In genomic region chr7:74696286-74696685, GRCm38 (mm10) we compare ENCODE assay signal across 15 mouse cellular contexts.
"Had no signal": no experiment of that assay in that cellular context is flagged by ENCODE, and none has a peak within 500 bp of the region (broad histone marks: within the 10 kb centered on the region; RNA-seq: fewer than 3 reads in every experiment).

No protein-coding gene starts in this region.

- H3K27ac ChIP-seq: midbrain, embryonic 10.5 days; midbrain, embryonic 12.5 days; neural tube, embryonic 12.5 days had no signal

- DNase-seq: lung, adult 18-20 months; lung, embryonic 14.5 days; lung, postnatal 10 days; lung, postnatal 4 days; midbrain, embryonic 14.5 days; right cerebral cortex, postnatal 14 days; spleen, adult 18-20 months; thymus, adult 18-20 months; thymus, postnatal 14 days; thymus, postnatal 36 days had no signal

- H3K4me3 ChIP-seq: midbrain, embryonic 10.5 days; midbrain, embryonic 12.5 days; myocyte; neural tube, embryonic 12.5 days had no signal

- ATAC-seq: midbrain, embryonic 16.5 days had no signal

- H3K27me3 ChIP-seq: midbrain, embryonic 12.5 days; neural tube, embryonic 12.5 days had no signal

- H3K9me3 ChIP-seq: midbrain, embryonic 10.5 days; midbrain, embryonic 12.5 days; neural tube, embryonic 12.5 days had no signal

- H3K4me1 ChIP-seq: midbrain, embryonic 10.5 days; midbrain, embryonic 12.5 days; neural tube, embryonic 12.5 days had no signal

- H3K4me2 ChIP-seq: lung, embryonic 14.5 days; midbrain, embryonic 12.5 days; neural tube, embryonic 12.5 days had no signal

- H3K9ac ChIP-seq: lung, embryonic 14.5 days; midbrain, embryonic 12.5 days; neural tube, embryonic 12.5 days had no signal

- H3K36me3 ChIP-seq: midbrain, embryonic 10.5 days; midbrain, embryonic 12.5 days; neural tube, embryonic 12.5 days had no signal
